Mouse (Mus musculus) kidney, postnatal 0 days (tissue): ENCODE results near the gene Brat1. TPM values are rescaled to one million over a fixed set of nuclear protein-coding genes. Genes with fewer than 3 reads are reported as not detected.
A peak's percentile ranks its signal among the peaks of the same experiment; 100 is the strongest.

Source experiments
- ATAC-seq: fragments of 200-750 bp; cut with Nextera tagmentation; replicated peaks from 2 replicates; pipeline ENCODE4 v1.8.0; 2017; ENCODE audit warnings: low read depth, moderate number of reproducible peaks, moderate TSS enrichment, moderate library complexity; ENCODE audit not compliant: low FRiP score
- DNase-seq: peaks from one replicate; pipeline ENCODE4 v3.0.0-alpha.2; 2016; ENCODE audit warnings: low spot score
- H3K27ac ChIP-seq: fragments of 300-500 bp; sonication (generic); 2 replicates; pipeline ENCODE4 v1.5.1; 2014; ENCODE audit warnings: mild to moderate bottlenecking
- H3K27me3 ChIP-seq: fragments of 300-500 bp; sonication (generic); 2 replicates; pipeline ENCODE4 v1.6.1; 2014; ENCODE audit warnings: low read length, mixed read lengths; ENCODE audit not compliant: insufficient read depth
- H3K36me3 ChIP-seq: fragments of 300-500 bp; sonication (generic); 2 replicates; pipeline ENCODE4 v1.6.1; 2014; ENCODE audit warnings: low read length, mixed read lengths; ENCODE audit not compliant: insufficient read depth
- H3K4me1 ChIP-seq: fragments of 300-500 bp; sonication (generic); replicated peaks from 2 replicates; pipeline ENCODE4 v1.6.1; 2014; ENCODE audit warnings: antibody characterized with exemption, low read length, mixed read lengths; ENCODE audit not compliant: insufficient read depth
- H3K4me2 ChIP-seq: fragments of 300-500 bp; sonication (generic); 2 replicates; pipeline ENCODE4 v1.6.1; 2014; ENCODE audit warnings: mild to moderate bottlenecking, low read length, moderate library complexity, mixed read lengths
- H3K4me3 ChIP-seq: fragments of 300-500 bp; sonication (generic); replicated peaks from 2 replicates; pipeline ENCODE4 v1.5.1; 2014; ENCODE audit warnings: low read depth, low read length
- H3K9ac ChIP-seq: fragments of 300-500 bp; sonication (generic); 2 replicates; pipeline ENCODE4 v1.6.1; 2014; ENCODE audit warnings: low read depth, low read length
- H3K9me3 ChIP-seq: fragments of 300-500 bp; sonication (generic); replicated peaks from 2 replicates; pipeline ENCODE4 v1.6.1; 2016; ENCODE audit warnings: low read length, inconsistent platforms, mixed read lengths
- CTCF ChIP-seq: IDR thresholded peaks from 2 replicates; pipeline ENCODE4 v1.5.1; 2016; ENCODE audit warnings: antibody characterized with exemption, low read depth, mild to moderate bottlenecking, moderate library complexity
- WGBS: fragments of 180-500 bp; shearing (Covaris S2); extraction: QIAGEN DNeasy Blood & Tissue Kit; methylation state at CpG from one replicate; pipeline ENCODE4 v1.1.7; 2014; 5-methylcytosine and 5-hydroxymethylcytosine counted together
- polyA plus RNA-seq: library from polyadenylated mRNA; unstranded; fragments of >200 nt; fragmentation: Nextera tagmentation; extraction: Ambion mirVana; gene quantifications from 2 replicates; pipeline ENCODE4 v1.2.1, GENCODE M21; 2015

Brat1 gene
- polyA plus RNA-seq, 1 experiment from 2014 or later: 16.7 TPM

GRCm38 (mm10) chr5:140735297-140735696 is 30.5 kb downstream of the Brat1 start:
- DNase-seq: peak; percentile 47

GRCm38 (mm10) chr5:140736166-140736565 is 31.4 kb downstream of the Brat1 start:
- Histone ChIP-seq H3K36me3 (no peaks in the 10 kb centered on the region), H3K4me2 (peak overlapping the region; percentile 57), H3K4me3 (peak overlapping the region; percentile 21; the same call in 1 of the 2 replicates), H3K27me3 (no peaks in the 10 kb centered on the region), H3K27ac (no peak overlapping the region), H3K9ac (no peak overlapping the region), H3K9me3 (no peaks in the 10 kb centered on the region), H3K4me1 (peaks cover 13% of the 10 kb centered on the region)
- ATAC-seq (0 out of 2 replicates have a peak, but pooled peaks have one; percentile 2), DNase-seq (peak; percentile 20)
- 19% methylated on average over 13 of the region's 13 CpGs for WGBS
- TF ChIP-seq CTCF: no peak

More at GRCm38 (mm10) chr5:140735297-140735696, 30.5 kb downstream of the Brat1 start:
- Histone ChIP-seq H3K4me3 (peak overlapping the region; percentile 21), H3K27me3 (no peaks in the 10 kb centered on the region), H3K36me3 (no peaks in the 10 kb centered on the region), H3K9me3 (no peaks in the 10 kb centered on the region), H3K4me1 (peaks cover 10% of the 10 kb centered on the region), H3K4me2 (peak overlapping the region; percentile 57), H3K27ac (no peak overlapping the region), H3K9ac (no peak overlapping the region)
- WGBS: under 1% methylated on average over 22 of the region's 22 CpGs
- TF ChIP-seq CTCF: no peak
- ATAC-seq: peak; percentile 38

- H3K4me2 ChIP-seq: no peak overlapping the region
Observed at GRCm38 (mm10) chr5:140739813-140740212, 35.0 kb downstream of the Brat1 start.

DNA sequence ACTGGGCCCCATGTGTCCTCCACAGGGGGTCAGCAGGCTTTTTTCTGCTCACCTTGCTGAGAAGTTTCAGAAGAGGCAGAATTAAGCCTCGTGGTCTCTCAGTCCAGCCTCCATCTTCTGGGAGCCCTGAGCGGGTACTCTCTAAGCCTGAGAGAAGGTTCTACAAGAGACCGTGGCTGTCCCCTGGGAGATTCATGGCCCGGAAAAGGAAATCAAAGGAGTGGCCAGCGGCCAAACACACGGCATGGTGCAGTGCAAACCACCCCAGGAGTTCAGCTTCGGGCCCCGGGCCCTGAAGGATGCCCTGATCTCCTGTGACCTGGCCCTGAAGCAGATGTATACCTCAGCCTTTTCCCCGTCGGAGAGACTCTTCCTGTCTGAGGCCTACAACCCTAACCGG is 36.2 kb downstream of the Brat1 start:
- no peaks in the 10 kb centered on the region for H3K27me3 ChIP-seq
- H3K4me1 ChIP-seq: 0 out of 2 replicates have a peak, but pooled peaks cover 7% of the 10 kb centered on the region
- WGBS: 52% methylated on average over 11 of the region's 11 CpGs
- H3K4me3 ChIP-seq: no peak overlapping the region
- TF ChIP-seq CTCF: no peak
- H3K9ac ChIP-seq: no peak overlapping the region
- no peak overlapping the region for H3K4me2 ChIP-seq
- DNase-seq (peak; percentile 29), ATAC-seq (no peak)
- no peaks in the 10 kb centered on the region for H3K9me3 ChIP-seq
- H3K36me3 ChIP-seq: no peaks in the 10 kb centered on the region
- H3K27ac ChIP-seq: no peak overlapping the region

More at GRCm38 (mm10) chr5:140739813-140740212, 35.0 kb downstream of the Brat1 start:
- no peak overlapping the region for H3K4me3 ChIP-seq
- ATAC-seq: peak; percentile 57; the same call in 1 of the 2 replicates
- no peaks in the 10 kb centered on the region for H3K9me3 ChIP-seq
- WGBS: 49% methylated on average over 12 of the region's 12 CpGs
- H3K27ac ChIP-seq: no peak overlapping the region
- peaks cover 14% of the 10 kb centered on the region for H3K4me1 ChIP-seq
- peak; percentile 54 for DNase-seq
- H3K36me3 ChIP-seq: no peaks in the 10 kb centered on the region
- peak; percentile 6; the same call in 1 of the 2 replicates for TF ChIP-seq CTCF
- H3K9ac ChIP-seq: no peak overlapping the region
- no peaks in the 10 kb centered on the region for H3K27me3 ChIP-seq

DNA sequence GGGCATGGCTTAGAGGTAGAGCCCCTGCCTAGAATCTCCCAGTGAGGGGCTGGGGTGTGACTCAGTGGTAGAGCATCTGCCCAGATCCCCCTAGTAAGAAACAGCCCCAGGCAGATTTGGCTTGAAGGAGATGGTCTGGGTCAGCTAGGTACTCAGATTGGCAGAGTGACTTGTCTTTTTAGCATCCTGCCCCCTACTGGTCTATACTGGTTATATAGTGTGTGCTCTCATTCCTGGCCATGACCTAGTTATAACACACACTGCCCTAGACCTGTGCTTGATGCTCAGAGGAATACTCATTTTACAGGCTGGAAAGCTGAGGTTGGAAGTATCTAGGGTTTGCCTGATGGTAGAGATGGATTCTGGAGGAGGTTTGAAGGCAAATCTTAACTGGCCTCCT is 37.1 kb downstream of the Brat1 start:
- DNase-seq (peak; percentile 28), ATAC-seq (no peak)
- Histone ChIP-seq H3K9me3 (no peaks in the 10 kb centered on the region), H3K36me3 (no peaks in the 10 kb centered on the region), H3K9ac (no peak overlapping the region), H3K4me2 (no peak overlapping the region), H3K27ac (no peak overlapping the region), H3K4me1 (0 out of 2 replicates have a peak, but pooled peaks cover 4% of the 10 kb centered on the region), H3K4me3 (no peak overlapping the region), H3K27me3 (no peaks in the 10 kb centered on the region)
- peak; percentile 46; the same call in 1 of the 2 replicates for TF ChIP-seq CTCF

DNA sequence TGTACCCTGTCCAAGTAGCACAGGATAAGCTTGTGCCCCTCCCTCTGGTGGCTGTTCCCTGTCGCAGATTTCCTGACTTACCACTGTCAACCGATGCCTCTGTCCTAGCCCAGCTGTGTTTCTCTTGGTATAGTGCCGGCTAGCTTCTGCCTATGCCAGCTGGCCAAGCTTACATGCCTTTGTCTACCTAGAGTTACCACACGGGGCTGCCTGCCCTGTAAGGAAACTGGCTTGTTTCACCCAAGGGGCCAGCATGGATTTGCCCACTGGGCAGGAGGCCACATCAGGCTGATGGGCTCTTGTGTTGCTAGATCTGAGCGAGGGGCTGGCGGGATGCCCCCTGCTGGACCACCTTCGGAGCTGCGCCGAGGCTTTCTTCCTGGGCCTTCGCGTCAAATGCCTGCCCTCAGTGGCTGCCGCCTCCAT is 38.9 kb downstream of the Brat1 start:
- TF ChIP-seq CTCF: peak; percentile 42; the same call in 1 of the 2 replicates
- Histone ChIP-seq H3K4me1 (0 out of 2 replicates have a peak, but pooled peaks cover 4% of the 10 kb centered on the region), H3K27me3 (no peaks in the 10 kb centered on the region), H3K27ac (no peak overlapping the region), H3K9me3 (no peaks in the 10 kb centered on the region), H3K4me2 (no peak overlapping the region), H3K4me3 (no peak overlapping the region), H3K36me3 (no peaks in the 10 kb centered on the region), H3K9ac (no peak overlapping the region)
- WGBS: 33% methylated on average over 12 of the region's 12 CpGs
- no peak for DNase-seq
- ATAC-seq: no peak
